Mouse (Mus musculus): ENCODE measurements around the gene Ier5l.

Ier5l gene

DNA sequence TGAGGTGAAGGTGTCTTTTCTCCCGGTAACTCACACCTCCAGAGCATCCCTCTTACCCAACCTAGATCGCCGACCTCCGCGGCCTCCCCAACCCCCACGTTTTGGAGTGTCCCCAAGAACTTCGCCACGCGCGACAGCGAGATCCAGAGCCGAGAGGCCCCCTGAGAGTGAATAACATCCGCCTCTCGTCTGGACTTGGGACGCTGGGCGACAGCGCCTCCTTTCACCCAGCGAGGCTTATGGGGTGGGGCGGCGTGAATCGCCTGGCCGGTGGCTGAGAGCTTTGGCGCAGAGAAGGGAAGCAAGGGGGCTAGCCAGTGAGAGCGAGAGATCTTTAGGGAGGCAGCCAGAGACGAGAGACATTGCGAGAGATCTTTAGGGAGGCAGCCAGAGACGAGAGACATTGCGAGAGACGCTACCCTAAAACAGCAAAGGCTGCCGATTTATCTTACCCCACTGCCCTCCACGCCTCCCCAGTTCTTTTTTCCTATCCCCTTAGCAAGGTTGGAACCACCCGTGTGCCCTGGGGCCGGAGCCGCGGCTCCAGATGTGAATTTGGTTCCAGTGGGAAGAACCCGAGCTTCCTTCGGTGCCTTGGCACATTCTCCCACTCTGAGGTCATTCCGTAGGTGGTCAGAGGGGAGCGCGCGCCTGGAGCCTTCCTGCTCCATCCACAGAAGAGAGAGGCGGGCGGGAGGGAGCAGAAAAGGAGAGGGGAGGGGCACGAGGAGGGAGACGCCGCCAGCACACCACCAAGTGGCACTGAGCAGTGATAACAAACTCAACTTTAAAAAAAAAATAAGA lies 3.7 kb downstream of the Ier5l start:
- DNase-seq (ENCODE audit: low spot score in 2 of 2), result peak in 1 of 2 experiments; percentile 43

DNA sequence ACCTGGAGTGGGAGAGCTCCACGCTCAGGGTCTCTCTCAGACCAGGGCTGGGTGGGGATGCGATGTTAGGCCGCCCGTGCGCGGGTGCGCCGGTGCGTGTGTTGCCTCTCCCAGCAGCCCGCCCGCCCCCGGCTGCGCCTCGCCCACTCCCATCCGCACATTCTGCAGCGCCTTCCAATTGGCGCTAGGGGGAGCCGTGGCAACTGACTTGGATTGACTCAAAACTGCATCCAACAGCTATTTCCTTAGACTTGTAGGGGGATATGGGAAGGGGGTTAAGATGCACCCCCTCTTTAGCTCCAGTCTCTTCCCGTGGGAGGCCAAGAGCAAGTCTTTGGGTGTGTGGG lies 4.2 kb downstream of the Ier5l start:
- DNase-seq (ENCODE audit: low spot score in 2 of 2), result peak; percentile 60 to 87

DNA sequence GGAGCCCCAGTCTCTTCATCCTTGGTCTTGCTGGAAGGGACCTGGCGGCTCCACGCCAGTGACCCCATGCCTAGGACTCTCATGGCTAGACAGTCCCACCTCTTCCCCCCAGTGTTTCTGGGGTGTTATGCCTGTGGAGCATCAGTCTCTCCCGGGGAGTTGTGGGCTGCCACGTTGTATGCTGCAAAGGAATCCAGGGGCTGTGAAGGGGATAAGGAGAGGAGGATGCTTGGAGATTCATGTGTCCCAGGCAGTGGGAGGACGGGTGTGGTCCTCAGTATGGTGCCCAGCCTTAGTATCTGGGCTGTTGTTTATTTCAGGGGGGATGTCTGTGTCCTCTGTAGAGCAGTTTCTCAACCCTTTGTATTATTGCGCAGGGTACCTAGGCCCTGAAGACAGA lies 5.0 kb downstream of the Ier5l start:
- no peak for DNase-seq (ENCODE audit: low spot score in 2 of 2)

DNA sequence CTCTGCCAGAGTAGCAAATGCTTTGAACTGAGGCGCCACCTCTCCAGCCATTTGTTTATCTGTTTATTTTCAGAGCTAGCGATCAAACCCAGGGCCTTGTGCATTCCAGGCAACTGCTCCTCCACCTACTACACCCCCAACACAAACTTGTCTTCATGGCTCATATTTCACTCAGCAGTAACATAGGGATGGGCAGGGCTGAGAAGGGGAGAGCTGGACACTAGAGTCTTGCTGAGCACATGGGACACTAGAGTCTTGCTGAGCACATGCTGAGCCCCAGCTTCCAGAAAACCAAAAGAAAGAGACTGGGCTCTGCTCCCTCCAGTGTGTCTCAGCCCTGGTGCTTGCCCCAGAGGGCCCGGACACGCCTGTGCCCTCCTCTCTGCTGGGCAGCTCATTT lies 7.2 kb downstream of the Ier5l start:
- DNase-seq (ENCODE audit: low spot score in 2 of 2), result no peak

DNA sequence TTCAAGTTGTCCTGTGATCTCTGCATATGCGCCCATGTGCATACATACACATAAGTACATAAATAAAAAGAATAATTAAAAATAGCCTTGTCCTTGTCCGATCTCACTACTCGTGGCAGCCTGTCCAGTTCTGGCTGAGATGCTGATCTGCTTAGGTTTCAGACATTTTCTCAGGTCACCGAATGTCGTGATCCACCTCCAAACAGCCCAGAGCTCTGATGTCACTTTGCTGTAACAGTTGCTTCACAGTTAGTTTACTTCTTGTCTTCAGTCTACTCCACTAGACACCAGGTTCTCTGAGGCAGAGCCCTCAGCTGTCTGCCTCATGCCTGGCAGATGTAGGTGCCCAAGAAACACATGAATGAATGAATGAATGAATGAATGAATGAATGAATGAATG lies 9.6 kb downstream of the Ier5l start:
- no peak for DNase-seq (ENCODE audit: low spot score in 2 of 2)

DNA sequence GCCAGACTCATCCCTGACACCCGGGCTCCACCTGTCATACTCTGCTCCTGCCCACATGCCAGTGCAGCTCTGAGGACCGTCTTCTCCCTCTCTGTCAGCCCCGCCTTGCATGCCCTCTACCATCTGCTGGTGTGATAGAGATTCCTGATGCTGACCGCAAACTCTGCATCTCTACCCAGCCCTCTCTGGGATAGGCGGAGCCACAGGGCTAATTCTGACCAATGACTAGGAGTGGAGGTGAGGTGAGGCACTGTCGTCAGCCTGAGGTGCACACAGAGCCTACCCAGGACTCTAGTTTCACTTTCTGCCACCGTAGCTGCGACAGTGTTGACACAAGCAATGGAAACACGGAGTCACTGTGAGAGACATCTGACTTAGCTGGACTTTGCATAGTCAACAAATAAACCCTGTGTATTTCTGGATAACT lies 10.1 kb downstream of the Ier5l start:
- DNase-seq (ENCODE audit: low spot score in 2 of 2), result peak in 1 of 2 experiments; percentile 33

DNA sequence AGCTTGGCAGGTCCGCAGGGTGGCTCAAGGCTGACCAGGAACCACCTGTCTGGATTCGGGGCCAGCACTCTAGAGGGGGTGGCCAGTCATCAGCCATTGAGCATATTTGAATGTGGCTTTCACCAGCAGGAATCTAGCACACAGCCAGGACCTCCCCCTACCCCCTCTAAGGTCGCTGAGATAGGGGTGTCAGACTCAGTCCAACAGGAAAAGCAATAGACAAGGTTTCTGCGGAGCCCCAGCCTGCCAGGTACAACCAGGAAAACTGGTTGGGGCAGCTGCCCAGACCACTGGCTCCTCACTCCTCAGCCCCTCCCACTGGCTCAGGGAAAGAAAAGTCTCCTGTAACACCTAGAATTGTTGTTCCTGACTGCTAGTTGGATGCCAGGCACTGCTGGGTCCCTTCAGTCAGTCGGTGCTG lies 10.7 kb downstream of the Ier5l start:
- DNase-seq (ENCODE audit: low spot score in 2 of 2), result no peak

DNA sequence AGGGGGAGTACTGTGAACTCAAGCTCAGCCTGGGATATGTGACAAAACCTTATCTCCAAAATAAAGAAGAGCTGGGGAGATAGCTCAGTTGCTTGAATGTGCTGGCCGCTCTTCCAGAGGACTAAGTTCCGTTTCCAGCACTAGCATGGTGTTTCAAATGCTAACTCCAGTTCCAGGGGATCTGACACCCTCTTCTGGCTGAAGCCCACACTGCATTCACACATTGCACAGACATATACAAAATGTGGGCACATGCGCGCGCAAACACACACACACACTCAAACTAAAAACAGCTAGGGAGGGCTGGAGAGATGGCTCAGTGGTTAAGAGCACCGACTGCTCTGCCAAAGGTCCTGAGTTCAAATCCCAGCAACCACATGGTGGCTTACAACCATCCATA lies 14.8 kb downstream of the Ier5l start:
- DNase-seq (ENCODE audit: low spot score in 2 of 2), result no peak

DNA sequence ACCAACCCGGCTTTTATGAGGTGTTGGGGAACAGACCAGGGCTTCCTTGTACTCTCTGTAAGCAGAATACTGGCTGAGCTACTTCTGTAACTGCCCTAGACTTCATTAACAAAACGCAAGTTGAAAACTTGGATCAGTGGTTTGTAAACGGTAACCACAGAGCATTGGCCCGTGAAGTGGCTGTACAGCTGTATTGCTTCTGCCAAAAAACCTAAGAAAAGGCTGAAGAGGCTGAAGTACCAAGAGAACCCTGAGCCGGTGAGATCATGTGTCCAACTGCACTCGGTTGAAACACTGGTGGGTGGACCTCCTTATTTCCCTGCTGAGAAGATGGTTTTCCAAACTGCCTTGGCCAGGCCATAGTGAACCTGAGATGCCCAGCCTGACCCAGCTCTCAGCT lies 15.7 kb downstream of the Ier5l start:
- DNase-seq (ENCODE audit: low spot score in 2 of 2), result no peak

DNA sequence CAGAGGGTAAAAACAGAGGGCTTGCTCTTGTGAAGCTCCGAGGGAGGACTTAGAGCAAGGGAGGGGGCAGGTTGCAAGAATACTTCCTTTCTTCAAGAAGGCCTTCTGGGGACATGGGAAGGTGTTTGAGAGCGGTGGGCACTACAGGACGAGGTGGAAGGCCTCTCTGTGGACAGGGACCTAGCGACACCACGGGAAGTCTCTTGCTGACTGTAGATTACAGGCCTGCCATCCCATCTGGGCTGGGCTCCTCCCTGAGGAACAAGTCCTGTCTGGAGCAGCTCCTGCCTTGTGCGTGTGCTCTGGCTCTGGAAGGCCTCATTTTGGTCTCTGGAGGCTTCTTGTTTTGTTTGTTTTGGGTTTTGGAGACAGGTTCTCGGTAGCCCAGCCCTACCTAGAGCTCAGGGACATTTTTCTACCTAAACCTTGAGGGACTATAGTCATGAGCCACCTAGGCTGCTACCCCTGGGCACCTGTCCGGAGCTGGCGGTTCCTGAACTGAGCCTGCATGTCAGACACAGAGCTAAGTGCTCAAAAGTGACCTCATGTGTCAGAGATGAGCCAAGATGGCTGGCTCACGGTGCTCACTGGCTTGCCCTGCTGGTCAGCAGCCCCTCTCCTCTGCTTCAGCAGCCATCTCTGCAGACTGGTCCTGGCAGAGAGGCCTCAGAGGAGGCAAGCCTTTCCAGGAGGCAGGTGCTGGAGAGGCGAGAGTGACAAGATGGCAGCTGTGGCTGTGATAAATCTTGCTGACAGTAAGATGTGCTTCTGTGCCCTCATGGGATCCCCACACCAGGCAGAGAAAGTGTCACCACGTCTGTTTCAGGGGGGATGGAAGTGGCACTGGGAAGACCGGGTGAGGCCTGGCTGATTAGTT lies 17.7 kb downstream of the Ier5l start:
- DNase-seq (ENCODE audit: low spot score in 2 of 2), result no peak

DNA sequence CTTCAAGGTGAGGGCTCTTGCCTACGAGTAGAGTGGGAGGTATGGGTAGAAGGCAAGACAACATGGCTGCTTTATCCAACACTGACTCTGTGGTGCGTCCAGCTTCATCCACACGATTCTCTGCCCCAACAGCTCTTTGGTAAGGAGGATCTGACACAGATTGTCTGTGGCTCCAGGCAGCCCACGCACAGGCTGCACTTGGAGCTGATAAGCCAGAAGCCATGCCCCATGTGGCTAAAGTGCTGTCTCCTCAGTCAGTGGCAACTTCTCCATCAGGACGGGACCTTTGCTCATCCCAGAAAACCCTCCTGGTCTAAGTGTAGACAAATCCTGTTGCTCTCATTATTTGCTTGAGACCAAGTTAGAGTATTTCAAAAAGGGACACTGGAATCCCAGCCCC lies 19.4 kb downstream of the Ier5l start:
- no peak for DNase-seq (ENCODE audit: low spot score in 2 of 2)

DNA sequence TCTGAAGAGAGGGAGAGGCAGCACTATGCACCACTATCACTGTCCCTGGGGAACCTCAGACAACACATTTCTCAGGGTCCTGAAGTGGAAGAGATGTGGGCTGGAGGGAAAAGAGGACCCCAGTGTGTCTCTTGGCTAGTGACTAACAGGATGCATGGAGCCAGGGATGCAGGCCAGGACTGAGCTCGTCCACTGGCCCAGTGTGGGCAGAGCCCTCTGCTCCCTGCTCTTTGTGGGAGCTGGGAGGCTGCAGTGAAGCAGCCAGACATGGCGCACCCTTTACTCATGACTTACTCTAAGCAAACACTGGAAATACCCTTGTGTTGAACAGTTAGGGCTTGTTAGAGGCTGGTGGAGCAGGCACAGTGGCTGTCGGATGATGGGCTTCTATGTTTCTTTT lies 20.4 kb downstream of the Ier5l start:
- no peak for DNase-seq (ENCODE audit: low spot score in 2 of 2)

DNA sequence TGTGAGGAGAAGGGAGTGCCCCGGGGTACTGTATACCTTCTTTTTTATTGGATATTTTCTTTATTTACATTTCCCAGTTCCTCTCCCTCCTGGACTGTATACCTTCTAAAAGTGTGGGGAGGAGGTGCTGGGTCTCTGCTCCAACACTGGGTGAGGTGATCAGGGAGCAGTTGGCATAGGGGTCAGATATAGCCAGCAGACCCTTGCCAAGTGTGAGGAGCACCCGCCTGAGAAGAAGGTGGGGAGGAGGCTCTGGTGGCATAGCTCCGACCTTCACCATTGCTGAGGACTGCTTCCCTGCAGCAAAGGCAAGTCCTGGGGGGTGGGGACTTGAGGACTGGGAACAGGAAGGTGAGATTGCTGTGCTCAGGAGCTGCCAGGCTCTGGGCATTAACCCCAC lies 22.5 kb downstream of the Ier5l start:
- no peak for DNase-seq (ENCODE audit: low spot score in 2 of 2)

DNA sequence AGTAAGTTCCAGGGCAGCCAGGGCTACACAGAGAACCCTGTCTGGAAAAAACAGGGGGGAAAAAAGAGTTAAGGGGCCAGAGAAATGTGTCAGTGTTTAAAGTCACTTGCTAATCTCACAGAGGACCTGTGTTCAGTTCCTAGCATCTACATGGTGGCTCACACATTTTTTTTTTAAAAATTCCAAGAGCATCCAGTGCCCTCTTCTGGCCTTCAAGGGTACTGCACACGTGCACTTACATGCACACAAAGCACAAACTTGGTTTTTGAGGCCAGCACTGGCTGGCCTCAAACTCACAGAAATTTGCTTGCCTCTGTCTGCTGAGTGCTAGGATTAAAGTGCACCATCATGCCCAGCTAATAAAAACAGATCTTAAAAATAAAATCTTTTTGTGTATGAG lies 23.5 kb downstream of the Ier5l start:
- DNase-seq (ENCODE audit: low spot score in 2 of 2), result no peak

DNA sequence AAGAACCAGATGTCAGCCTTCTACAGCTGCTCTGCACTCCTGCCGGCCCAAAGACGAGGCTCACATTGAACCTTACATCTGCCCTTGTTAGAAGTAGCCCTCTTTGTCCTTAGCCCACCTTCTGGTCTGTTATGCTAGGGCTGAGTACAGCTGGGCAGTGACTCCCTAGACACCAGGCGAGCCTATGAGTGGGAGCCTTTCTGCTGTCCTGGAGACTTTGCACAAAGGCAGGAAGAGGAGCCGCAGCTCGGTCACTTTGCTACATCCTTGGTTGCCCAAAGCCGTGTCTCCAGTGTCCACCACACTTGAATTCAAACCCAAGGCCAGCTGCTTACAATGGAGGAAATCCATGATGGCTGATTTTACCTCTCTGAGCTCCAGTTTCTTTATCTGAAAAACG lies 25.6 kb downstream of the Ier5l start:
- no peak for DNase-seq (ENCODE audit: low spot score in 2 of 2)

DNA sequence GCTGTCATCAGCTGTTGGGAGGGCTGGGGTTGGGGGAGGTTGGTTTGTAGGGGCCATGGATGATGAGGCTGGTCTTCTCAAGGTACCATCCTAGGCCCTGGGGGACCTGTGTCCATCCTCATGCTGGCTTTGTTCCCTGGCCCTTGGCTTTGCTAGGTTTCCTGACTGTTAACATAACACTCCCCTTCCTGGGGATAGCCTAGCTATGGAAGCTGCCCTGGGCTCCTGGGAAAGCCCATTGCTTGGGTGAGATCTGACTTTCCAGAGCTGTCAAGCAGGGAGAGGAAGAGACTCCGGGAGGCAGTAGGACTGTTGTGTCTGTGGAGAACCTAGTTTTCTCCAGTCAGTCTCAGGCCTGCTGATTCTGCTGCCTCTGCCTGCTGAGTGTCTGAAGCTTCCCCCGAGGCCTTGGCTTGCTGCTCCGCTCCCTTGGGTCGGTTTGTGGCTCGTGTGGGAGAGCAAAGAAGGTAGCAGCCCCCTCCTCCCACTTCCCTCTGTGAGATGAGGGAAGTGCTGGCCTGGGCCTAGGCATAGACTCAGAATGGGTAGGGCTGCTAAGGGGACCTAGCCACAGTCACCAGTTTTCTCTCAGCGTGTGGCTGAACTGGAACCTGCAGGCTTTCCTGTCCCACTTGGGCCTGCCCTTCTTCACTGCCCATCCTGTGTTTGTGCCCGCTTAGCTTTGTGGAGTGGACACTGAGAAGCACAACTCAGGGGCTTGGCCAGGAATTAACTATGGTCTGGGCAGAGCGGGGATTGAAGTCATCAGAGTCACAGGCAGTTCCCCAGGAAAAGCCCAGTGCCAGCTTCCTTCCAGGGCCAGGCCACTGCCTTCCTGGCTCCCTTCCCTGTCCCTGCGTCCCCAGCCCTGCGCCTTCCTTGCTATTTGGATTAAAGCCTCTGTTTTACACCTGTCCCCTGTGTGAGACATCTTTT lies 26.9 kb downstream of the Ier5l start:
- DNase-seq (ENCODE audit: low spot score in 2 of 2), result no peak

DNA sequence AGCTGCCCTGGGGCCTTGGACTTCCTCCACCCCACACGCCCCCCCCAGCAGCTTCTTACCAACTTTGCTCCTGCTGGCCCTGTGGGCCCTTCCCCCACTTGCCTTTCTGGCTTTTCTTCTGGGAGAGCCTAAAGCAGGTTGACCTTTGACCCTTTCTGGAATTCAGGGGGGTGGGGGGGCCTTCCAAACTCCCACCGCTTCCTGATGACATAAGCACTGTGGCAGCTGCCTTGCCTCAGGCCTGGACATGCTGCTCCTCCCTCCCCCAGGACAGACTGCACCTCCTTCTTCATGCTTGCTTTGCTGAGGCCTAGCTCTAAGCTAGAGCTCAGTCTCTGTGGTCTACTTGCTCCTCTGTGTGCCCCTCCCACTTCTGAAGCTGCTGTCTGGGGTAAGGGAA lies 28.7 kb downstream of the Ier5l start:
- no peak for DNase-seq (ENCODE audit: low spot score in 2 of 2)

DNA sequence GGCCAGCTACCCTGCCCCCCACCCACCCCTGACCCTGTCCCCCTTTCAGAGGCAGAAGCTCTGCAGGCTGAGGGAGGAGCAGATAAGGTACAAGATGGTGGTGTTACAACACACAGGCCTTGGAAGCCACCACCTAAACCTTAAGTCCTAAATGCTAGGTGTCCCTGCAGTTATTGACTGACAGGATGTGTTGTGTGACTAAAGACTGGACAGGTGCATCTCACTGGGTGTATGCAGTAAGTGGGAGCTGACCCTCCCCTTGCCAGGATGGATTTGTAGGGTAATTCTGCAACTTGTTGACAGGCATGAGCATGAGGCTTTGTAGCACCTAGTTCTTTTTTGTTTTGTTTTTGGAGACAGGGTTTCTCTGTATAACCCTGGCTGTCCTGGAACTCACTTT lies 29.6 kb downstream of the Ier5l start:
- DNase-seq (ENCODE audit: low spot score in 2 of 2), result no peak

DNA sequence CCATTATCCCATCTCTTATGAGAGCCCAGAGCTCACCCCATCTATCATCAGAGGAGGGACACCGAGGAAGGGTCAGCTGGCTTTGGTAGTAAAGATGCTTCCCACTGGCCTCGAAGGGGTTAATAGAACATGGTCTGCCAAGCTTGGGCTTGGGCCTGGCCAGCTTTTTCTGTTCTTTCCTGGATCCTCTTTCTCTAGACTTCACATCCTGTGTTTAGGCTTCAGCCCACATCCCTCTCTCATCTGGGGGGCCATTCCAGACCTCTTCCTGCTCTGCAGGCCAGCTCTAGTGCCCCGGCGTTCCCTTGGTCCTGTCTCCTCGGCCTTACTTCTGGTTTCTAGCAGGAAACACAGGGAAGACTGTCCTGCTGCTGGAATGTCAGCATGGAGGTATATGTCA lies 30.0 kb downstream of the Ier5l start:
- no peak for DNase-seq (ENCODE audit: low spot score in 2 of 2)

DNA sequence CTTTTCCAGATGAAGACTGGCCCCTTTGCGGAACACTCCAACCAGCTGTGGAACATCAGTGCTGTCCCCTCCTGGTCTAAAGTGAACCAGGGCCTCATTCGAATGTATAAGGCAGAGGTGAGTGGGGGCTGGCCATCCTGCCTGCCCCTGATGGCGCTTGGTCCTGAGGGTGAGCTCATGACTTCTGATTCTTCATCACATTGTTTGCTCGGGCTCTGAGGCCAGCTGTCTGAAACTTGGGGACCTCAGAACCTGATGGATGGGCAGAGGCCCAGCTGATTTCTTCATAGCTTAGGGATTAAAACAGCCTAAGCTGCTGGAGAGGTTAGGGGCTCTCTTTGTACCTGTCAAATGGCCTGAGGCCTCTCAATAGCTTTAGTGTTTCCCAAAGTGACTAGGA lies 30.7 kb downstream of the Ier5l start:
- DNase-seq (ENCODE audit: low spot score in 2 of 2), result no peak

DNA sequence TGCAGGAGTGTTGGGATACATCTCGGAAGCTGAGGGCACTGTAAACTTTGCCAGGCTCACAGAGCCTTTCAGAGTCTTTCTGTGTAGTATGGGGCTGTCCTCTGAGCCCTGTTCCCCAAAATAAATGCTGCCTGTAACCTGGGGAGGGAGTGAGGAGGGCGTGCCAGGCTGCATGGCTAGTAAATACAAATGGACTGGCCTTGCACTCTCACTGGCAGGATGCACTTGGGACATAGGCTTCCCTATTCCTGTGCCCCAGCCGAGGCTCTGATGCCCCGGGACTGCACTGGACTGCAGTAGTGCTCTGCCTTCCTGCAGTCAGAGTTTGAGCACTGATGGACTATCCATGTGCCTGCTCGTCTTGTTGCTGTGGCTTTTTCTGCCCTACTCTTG lies 31.5 kb downstream of the Ier5l start:
- DNase-seq (ENCODE audit: low spot score in 2 of 2), result no peak

Data from frontal cortex, postnatal 25 days (tissue).